Mouse (Mus musculus) myocyte (in vitro differentiated cells): ENCODE results near the gene Acaa1b.

ENCODE experiments used
- CEBPB ChIP-seq: IDR thresholded peaks from 2 replicates; pipeline ENCODE4 v1.6.1; 2011; ENCODE audit warnings: mild to moderate bottlenecking, moderate library complexity; ENCODE audit not compliant: poor library complexity, insufficient read depth, severe bottlenecking
- MYOD1 ChIP-seq, 3 experiments: IDR thresholded peaks; one replicate each; pipeline ENCODE4 v1.6.1; 2011; ENCODE audit warnings: control low read depth in 2 of 3, low read depth in 2 of 3, mild to moderate bottlenecking in 2 of 3, moderate library complexity in 1 of 3; ENCODE audit not compliant: insufficient read length in 2 of 3, control insufficient read depth in 1 of 3
- POLR2A ChIP-seq: IDR thresholded peaks from one replicate; pipeline ENCODE4 v1.6.1; 2011; ENCODE audit warnings: low read depth, mild to moderate bottlenecking, control low read depth, moderate library complexity; ENCODE audit not compliant: insufficient read length
- POLR2AphosphoS2 ChIP-seq: IDR thresholded peaks from one replicate; pipeline ENCODE4 v1.6.1; 2011; ENCODE audit warnings: low read depth, control low read depth; ENCODE audit not compliant: insufficient read length
- TCF12 ChIP-seq: IDR thresholded peaks from one replicate; pipeline ENCODE4 v1.6.1; 2011; ENCODE audit warnings: mild to moderate bottlenecking, control low read depth; ENCODE audit not compliant: poor library complexity, insufficient read depth, severe bottlenecking

GRCm38 (mm10) chr9:119160689-119161088 lies 3.8 kb upstream of the Acaa1b start:
- TF ChIP-seq POLR2A (no peak), MYOD1 (IDR thresholded peaks at IDR 0.05; ENCODE audit: control insufficient read depth in 1 of 3, insufficient read length in 2 of 3, low read depth in 2 of 3) (no peak), POLR2AphosphoS2 (no peak), CEBPB (no peak), TCF12 (no peak)
